Mouse (Mus musculus) ZHBTc4 (cell line): Measurements from ENCODE around the gene Alyref.

ENCODE experiments used
- DNase-seq: peaks from one replicate; pipeline ENCODE4 v3.0.0-alpha.2; 2011; ENCODE audit warnings: low read depth, low spot score

Alyref gene

GRCm38 (mm10) chr11:120574278-120574600, 23.9 kb downstream of the Alyref start:
- no peak for DNase-seq

GRCm38 (mm10) chr11:120573585-120574277, 24.4 kb downstream of the Alyref start:
- DNase-seq = peak; percentile 32

GRCm38 (mm10) chr11:120572752-120573584, 25.2 kb downstream of the Alyref start, which contains the start of gene P4hb:
Gene P4hb, minus strand, starts transcription at chr11:120573253.
- peak; percentile 100 for DNase-seq

GRCm38 (mm10) chr11:120572417-120572751, 25.8 kb downstream of the Alyref start:
- no peak for DNase-seq

GRCm38 (mm10) chr11:120571754-120572416, 26.3 kb downstream of the Alyref start:
- no peak for DNase-seq

DNA sequence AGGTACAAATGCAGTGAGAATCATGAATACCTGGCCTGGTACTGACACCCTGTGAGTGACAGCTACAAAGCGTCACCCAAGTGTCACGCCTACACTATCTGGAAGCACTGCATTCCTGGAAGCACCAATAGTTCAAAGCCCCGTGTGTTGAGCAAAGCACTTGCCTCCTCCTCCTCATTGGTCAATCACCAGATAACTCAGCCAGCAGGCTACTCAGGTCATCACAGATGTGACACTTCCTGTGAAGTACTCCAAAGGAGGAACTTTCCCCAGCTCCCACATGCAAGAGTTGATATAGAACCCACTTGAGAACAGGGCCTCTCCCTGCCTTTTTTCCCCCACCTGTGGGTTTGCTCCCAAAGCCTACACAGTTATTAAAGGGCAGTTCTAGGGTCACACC, 27.0 kb downstream of the Alyref start:
- DNase-seq = no peak

DNA sequence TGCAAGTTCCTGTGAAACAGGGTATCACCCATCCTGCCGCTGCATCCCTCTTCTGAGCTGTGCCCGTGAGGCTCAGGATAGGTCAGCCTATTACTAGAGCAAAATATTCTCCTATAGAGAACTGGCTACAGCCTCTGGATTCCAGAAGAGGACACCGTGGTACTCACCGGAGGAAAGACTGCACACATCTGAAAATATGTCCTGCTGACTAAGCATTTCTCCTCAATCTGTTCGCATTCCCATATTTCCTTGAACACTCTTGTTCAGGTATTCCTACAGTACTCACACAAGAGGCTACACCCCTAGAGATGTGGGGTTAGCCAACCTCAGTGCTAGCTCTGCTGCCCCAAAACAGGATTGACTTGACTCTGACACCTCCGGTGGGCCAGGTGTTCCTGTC, 29.8 kb downstream of the Alyref start:
- DNase-seq = no peak

DNA sequence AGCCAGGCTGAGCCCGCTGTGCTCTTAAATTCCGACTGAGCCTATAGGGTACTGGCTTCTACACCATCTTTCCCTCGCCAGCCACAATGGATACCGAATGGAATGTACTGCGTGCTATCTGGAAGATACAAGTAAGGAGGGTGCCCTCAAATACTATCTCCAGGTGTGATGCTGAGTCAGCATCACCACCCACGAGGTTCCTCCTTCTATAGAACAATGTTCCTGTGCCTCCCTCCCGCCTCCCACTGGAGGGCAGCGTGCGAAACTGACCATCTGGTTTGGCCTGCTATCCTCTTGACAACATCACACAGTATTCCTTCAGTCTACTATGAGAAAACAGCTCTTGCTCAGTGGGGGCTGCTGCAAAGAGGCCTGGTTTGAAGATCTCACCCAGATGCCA, 33.1 kb downstream of the Alyref start:
- no peak for DNase-seq

- DNase-seq = no peak
Observed at GRCm38 (mm10) chr11:120562949-120563348, 35.2 kb downstream of the Alyref start.

GRCm38 (mm10) chr11:120560952-120561728, 37.0 kb downstream of the Alyref start:
- no peak for DNase-seq

- DNase-seq = peak; percentile 44
Observed at GRCm38 (mm10) chr11:120558843-120559242, 39.3 kb downstream of the Alyref start.

DNA sequence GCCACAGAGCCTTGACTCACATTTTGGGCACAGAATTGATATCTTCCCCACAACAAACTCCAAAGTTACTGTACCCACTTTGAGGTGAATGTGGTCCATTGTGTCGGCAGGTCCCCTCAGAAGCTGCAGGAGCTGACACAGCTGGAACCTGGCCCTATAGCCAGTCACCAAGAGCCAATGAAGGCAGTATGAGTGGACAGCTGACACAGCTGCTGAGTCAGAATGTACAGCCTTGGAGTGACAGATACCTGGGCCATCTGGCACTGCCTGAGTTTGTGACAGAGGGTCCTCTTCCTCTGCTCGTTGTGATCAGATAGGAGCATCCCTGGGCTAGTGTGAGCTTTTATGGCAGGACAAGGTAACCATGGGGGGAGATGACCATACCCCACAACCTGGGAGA, 42.9 kb downstream of the Alyref start:
- no peak for DNase-seq

DNA sequence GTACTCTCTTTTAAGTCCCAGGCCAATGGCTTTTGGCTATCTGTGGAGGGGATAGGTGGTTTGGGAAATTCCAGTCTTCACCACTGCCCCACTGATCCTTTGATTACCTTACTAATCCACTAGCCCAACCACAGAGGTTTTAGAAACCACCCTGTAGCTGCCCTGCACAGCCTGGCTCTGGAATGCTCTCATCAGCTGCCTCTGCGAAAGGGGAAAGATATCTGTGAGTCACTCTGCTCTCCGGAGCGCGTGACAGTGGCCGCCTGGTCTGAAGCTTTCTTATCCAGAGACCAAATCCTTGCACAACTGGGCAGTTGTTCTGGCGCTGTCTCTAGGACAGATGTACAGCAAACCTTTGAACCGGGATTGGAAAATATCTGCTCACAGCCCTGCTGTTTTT, 43.3 kb downstream of the Alyref start:
- DNase-seq = no peak

- no peak for DNase-seq
Observed at GRCm38 (mm10) chr11:120552736-120553135, 45.4 kb downstream of the Alyref start.

- peak; percentile 23 for DNase-seq
Observed at GRCm38 (mm10) chr11:120550810-120551440, 47.2 kb downstream of the Alyref start, which contains the start of gene Ppp1r27. Gene Ppp1r27, minus strand, starts transcription at chr11:120551132.

- no peak for DNase-seq
Observed at GRCm38 (mm10) chr11:120549986-120550809, 48.0 kb downstream of the Alyref start.

DNA sequence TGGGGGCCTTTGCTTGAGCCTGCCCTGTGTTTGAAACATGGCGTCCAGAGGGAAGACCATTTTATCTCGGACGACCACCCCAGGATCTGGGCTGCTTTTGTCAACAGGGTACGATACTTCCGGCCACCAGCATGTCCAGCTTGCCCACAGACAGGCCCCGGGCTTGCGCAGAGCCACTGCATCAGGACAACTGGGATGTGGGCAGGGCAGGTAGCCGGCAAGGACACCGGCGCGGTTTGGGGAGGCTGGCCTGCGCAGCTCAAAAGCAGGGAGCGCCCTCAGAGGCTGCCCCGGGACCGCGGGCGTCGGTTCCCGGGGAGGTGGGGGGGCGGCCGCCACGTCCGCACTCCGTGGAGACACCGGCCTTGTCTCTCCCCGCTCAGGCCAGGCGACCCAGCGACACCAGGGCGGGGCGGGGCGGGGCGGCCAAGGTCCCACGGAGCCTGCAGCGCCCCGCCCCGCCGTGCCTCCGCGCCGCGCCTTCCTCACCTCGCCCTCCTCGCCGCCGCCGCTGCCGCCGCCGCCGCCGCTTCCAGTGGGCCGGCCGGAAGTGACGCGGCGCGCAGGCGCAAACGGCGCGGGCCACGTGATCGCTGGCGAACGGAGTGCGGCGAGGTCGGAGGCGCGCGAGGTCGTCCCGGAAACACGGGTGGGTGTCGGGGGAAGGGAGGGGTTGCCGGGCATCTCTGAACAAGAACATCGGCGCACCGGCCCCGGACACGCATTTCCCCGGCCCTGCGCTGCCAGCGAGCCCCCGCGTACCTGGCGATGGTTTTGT, 48.8 kb downstream of the Alyref start, which contains the start of gene Mcrip1:
Gene Mcrip1, minus strand, starts transcription at position 560 of the 778 bp plus-strand sequence.
- DNase-seq = peak; percentile 92

GRCm38 (mm10) chr11:120548786-120549167, 49.4 kb downstream of the Alyref start:
- no peak for DNase-seq

GRCm38 (mm10) chr11:120548214-120548613, 50.0 kb downstream of the Alyref start:
- DNase-seq = no peak

GRCm38 (mm10) chr11:120547469-120547868, 50.7 kb downstream of the Alyref start:
- DNase-seq = no peak
